Mouse (Mus musculus) intestine, embryonic 14.5 days (tissue): ENCODE results near the gene Ccpg1. TPM values are rescaled to one million over a fixed set of nuclear protein-coding genes. Genes with fewer than 3 reads are reported as not detected.

Experiments used
- ATAC-seq: fragments of 200-750 bp; cut with Nextera tagmentation; replicated peaks from 2 replicates; pipeline ENCODE4 v1.8.0; 2017; ENCODE audit warnings: low read depth, moderate number of reproducible peaks, moderate TSS enrichment, moderate library complexity; ENCODE audit not compliant: low FRiP score, low TSS enrichment
- DNase-seq: peaks from one replicate; pipeline ENCODE4 v3.0.0-alpha.2; 2018; ENCODE audit warnings: low spot score
- H3K27ac ChIP-seq: fragments of 300-500 bp; sonication (generic); 2 replicates; pipeline ENCODE4 v1.5.1; 2014; ENCODE audit warnings: low read depth, mild to moderate bottlenecking, control low read depth
- H3K27me3 ChIP-seq: fragments of 300-500 bp; sonication (generic); replicated peaks from 2 replicates; pipeline ENCODE4 v1.6.1; 2014; ENCODE audit warnings: low read length, control low read depth; ENCODE audit not compliant: control insufficient read depth, insufficient read depth
- H3K36me3 ChIP-seq: fragments of 300-500 bp; sonication (generic); 2 replicates; pipeline ENCODE4 v1.6.1; 2014; ENCODE audit warnings: low read length, control low read depth; ENCODE audit not compliant: control insufficient read depth, insufficient read depth
- H3K4me1 ChIP-seq: fragments of 300-500 bp; sonication (generic); replicated peaks from 2 replicates; pipeline ENCODE4 v1.6.1; 2014; ENCODE audit warnings: low read length, control low read depth, mixed read lengths; ENCODE audit not compliant: control insufficient read depth, insufficient read depth
- H3K4me2 ChIP-seq: fragments of 300-500 bp; sonication (generic); 2 replicates; pipeline ENCODE4 v1.6.1; 2014; ENCODE audit warnings: low read length
- H3K4me3 ChIP-seq: fragments of 300-500 bp; sonication (generic); 2 replicates; pipeline ENCODE4 v1.5.1; 2014; ENCODE audit warnings: low read depth, low read length, control low read depth, mixed read lengths
- H3K9ac ChIP-seq: fragments of 300-500 bp; sonication (generic); 2 replicates; pipeline ENCODE4 v1.6.1; 2014; ENCODE audit warnings: mild to moderate bottlenecking, low read length
- H3K9me3 ChIP-seq: fragments of 300-500 bp; sonication (generic); 2 replicates; pipeline ENCODE4 v1.6.1; 2016; ENCODE audit warnings: low read length, control low read depth; ENCODE audit not compliant: control insufficient read depth
- WGBS: fragments of 180-500 bp; shearing (Covaris S2); extraction: QIAGEN DNeasy Blood & Tissue Kit; methylation state at CpG from one replicate; pipeline ENCODE4 v1.1.7; 2014; 5-methylcytosine and 5-hydroxymethylcytosine counted together
- polyA plus RNA-seq: library from polyadenylated mRNA; unstranded; fragments of >200 nt; fragmentation: Nextera tagmentation; extraction: Ambion mirVana; gene quantifications from 2 replicates; pipeline ENCODE4 v1.2.1, GENCODE M21; 2014

Ccpg1 gene
- polyA plus RNA-seq, 1 experiment from 2014 or later = 21.8 TPM

DNA sequence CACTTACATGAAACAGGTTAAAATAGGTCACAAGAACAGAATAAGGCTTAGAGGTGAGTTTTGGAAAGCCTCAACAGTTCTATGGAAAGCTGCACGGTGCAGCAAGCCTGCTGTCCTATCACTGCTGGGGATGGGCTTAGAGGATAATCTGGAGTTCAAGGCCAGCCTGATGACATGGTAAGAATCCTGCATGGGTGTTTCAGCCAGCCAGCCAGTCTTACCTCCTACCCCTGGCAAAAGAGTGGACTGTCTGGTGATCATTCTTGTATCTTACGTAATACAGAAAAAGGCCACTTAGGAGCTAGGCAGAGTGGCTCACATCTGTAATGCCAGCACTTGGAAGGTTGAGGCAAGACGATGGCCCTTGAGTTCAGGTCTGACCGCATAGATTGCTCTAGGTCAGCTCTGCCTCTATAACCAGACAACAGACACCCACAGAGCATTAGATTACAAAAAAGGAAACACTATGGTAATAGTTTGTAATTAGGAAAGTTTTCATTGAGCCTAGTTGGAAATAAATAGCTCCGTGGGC lies 35.4 kb downstream of the Ccpg1 start:
- H3K9ac ChIP-seq = no peak overlapping the region
- H3K4me1 ChIP-seq = no peaks in the 10 kb centered on the region
- ATAC-seq = no peak
- 94% methylated on average over 5 of the region's 5 CpGs for WGBS
- peaks cover 49% of the 10 kb centered on the region for H3K36me3 ChIP-seq
- no peak overlapping the region for H3K4me3 ChIP-seq
- no peaks in the 10 kb centered on the region for H3K9me3 ChIP-seq
- H3K4me2 ChIP-seq = no peak overlapping the region
- no peak overlapping the region for H3K27ac ChIP-seq
- no peak for DNase-seq
- H3K27me3 ChIP-seq = no peaks in the 10 kb centered on the region

DNA sequence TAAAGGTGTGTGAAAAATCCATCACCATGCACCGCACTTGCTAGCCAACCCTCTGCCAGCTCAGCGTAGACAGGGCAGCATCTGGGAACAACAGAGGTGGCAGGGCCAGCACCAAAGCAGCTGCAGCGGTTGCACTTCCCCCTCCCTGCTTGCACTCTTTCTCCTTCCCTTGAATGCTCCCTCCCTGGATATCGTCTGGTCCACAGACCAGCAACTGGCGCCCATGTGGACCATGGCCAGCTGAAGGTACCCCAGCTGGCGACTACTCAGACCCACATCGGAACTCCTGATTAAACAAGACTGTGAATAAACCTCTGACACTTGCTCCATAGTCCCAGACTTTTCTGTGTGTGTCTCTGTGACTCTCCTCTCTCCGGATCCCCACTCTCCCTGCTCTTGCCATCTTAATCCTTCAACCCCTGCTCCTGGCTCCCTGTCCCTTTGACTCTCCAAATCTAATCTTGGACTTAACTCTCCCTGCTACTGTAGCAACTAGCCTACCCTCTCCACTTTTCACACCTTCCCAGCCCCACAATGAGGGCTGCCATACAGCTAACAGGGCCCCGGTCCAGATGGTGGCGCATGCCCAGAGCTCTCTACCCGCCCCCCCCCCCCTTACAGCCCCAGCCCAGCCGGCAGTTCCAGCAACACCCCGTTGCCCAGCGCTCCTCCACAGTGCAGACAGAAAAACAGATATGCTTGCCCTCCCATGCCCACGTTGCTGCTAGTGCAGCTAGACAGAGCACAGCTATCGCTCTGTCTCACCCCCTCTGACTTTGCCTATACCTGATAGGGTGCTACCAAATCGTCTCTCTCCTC lies 40.8 kb downstream of the Ccpg1 start:
- Histone ChIP-seq H3K9ac (0 out of 2 replicates have a peak overlapping the region, but pooled peaks have one; percentile 14), H3K9me3 (no peaks in the 10 kb centered on the region), H3K36me3 (peaks cover 23% of the 10 kb centered on the region), H3K4me2 (0 out of 2 replicates have a peak overlapping the region, but pooled peaks have one; percentile 11), H3K4me1 (no peaks in the 10 kb centered on the region), H3K27me3 (no peaks in the 10 kb centered on the region), H3K27ac (no peak overlapping the region), H3K4me3 (no peak overlapping the region)
- no peak for DNase-seq
- no peak for ATAC-seq
- 21% methylated on average over 17 of the region's 17 CpGs for WGBS

DNA sequence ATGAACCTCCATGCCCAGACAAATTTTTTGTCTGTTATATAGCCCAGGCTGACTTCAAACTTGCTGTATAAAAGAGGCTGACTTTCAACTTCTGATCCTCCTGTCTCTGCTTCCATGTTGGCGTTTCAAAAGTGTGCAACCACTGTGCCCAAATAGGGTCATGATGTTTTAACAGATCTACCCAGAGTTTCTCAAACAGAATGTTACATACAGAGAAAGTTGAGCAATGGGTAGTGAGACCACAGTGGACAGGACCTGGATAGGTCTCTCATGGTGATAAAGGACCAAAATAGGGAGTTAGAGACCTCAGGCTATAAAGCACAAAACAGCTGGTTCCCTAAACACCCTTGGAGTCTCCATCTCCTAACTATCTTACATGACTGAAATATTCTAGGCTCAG lies 45.2 kb downstream of the Ccpg1 start:
- 94% methylated on average over 1 of the region's 1 CpGs for WGBS
- no peak for ATAC-seq

DNA sequence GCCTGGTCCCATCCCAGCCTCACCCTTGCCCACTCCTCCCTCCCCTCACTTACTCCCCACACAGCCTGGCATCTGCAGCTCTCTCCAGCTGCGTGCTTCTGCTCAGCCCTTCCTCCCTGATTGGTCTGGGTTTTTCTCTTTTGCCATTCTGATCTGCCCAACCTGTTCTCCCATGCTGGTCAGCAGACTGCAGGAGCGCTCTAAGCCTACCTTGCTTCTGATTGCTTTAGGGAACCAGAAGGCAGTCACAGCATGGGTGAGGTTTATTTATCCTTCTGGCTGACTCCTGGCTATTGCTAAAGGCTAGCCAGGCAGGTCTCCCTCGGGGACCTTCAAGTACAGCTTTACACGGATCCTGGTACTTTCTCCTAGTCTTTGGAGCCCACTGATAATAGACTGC lies 46.2 kb downstream of the Ccpg1 start:
- 71% methylated on average over 4 of the region's 4 CpGs for WGBS
- Histone ChIP-seq H3K4me1 (no peaks in the 10 kb centered on the region), H3K27ac (no peak overlapping the region), H3K36me3 (peaks cover 38% of the 10 kb centered on the region), H3K4me2 (no peak overlapping the region), H3K9me3 (no peaks in the 10 kb centered on the region), H3K9ac (no peak overlapping the region), H3K27me3 (no peaks in the 10 kb centered on the region), H3K4me3 (no peak overlapping the region)
- no peak for DNase-seq
- ATAC-seq = no peak

More for the DNA sequence above, 45.2 kb downstream of the Ccpg1 start:
- DNase-seq = no peak
- no peak overlapping the region for H3K4me2 ChIP-seq
- no peaks in the 10 kb centered on the region for H3K4me1 ChIP-seq
- H3K27me3 ChIP-seq = no peaks in the 10 kb centered on the region
- no peak overlapping the region for H3K4me3 ChIP-seq
- no peak overlapping the region for H3K27ac ChIP-seq
- no peak overlapping the region for H3K9ac ChIP-seq
- no peaks in the 10 kb centered on the region for H3K9me3 ChIP-seq
- peaks cover 38% of the 10 kb centered on the region for H3K36me3 ChIP-seq

DNA sequence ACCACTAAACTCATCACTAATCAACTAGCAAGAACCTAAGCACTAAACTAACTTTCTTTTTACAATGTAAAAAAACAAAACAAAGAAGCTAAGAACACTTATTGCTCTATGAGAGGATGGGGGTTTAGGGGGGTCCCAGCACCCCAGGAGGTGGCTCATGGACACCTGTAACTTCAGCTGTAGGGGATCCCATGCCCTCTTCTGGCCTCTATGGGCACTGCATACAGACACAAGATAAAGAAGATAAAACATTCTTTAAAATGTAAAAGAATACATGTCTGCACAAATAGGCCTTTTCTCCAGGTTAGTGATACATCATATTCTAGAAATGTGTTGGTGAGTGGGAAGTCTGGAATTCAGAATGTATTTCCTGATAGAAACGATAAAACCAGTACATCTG lies 48.2 kb downstream of the Ccpg1 start:
- Histone ChIP-seq H3K9ac (no peak overlapping the region), H3K4me2 (no peak overlapping the region), H3K27me3 (no peaks in the 10 kb centered on the region), H3K36me3 (peaks cover 38% of the 10 kb centered on the region), H3K4me1 (no peaks in the 10 kb centered on the region), H3K27ac (no peak overlapping the region), H3K9me3 (no peaks in the 10 kb centered on the region), H3K4me3 (no peak overlapping the region)
- ATAC-seq = no peak
- DNase-seq = no peak
- WGBS = 100% methylated on average over 1 of the region's 1 CpGs

DNA sequence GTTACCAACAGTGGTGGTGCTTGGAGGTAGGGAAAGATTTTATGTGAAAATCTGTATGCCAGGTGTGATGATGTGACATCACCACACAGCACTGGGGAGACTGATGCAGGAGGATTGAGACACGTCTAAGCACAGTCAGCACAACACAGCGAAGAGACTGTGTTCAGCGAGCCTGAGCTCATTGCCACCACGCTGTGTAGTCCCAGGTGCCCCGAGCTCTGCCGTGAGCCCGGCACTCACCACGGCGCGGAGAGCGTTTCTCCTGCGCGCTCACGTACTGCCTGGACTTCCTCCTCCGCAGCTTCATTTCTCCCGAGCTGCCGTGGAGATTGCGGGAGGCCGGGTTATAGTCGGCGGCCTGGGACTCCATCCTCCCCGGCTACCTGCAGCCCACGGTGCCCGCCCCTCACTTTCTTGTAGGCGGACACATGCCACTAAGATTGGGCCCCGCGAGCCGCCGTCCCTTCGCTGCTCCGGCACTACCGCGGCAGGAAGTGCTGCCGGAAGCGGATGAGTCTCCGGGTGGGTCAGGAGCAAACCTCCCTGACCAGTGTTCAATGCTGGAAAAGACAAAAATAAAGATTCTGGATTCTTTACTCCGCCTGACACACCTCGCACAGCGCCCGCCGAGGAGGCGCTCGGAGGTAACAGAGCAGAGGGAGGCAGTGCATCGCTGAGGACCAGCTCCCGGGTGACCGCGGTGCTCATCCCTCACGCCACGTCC lies 54.2 kb downstream of the Ccpg1 start:
- Histone ChIP-seq H3K27ac (peak overlapping the region; percentile 65), H3K4me1 (peaks cover 8% of the 10 kb centered on the region), H3K4me2 (peak overlapping the region; percentile 93), H3K4me3 (peak overlapping the region; percentile 96), H3K36me3 (0 out of 2 replicates have a peak, but pooled peaks cover 1% of the 10 kb centered on the region), H3K9ac (peak overlapping the region; percentile 84), H3K27me3 (no peaks in the 10 kb centered on the region), H3K9me3 (no peaks in the 10 kb centered on the region)
- under 1% methylated on average over 49 of the region's 49 CpGs for WGBS
- ATAC-seq (peak; percentile 84), DNase-seq (peak; percentile 96)

DNA sequence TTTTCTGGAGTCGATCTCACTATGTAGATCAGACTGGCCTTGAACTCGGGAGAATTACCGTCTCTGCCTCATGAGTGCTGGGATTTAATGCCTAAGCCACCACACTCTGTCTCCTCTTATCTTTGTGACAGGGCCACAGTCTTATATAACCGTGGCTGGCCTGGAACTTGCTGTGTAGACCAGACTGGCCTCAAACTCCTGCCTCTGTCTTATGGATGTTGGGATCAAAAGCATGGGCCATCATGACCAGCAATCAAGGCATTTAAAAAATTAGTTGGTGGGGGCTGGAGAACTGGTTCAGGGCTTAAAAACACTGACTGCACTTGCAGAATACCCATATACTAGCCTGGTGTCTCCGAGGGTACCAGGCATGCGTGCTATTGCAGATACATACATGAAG lies 54.9 kb downstream of the Ccpg1 start, which contains the start of gene Pigb:
Gene Pigb, minus strand, starts transcription at position 299 of the 400 bp plus-strand sequence.
- H3K9me3 ChIP-seq = no peaks in the 10 kb centered on the region
- DNase-seq (no peak), ATAC-seq (no peak)
- peak within 1 kb of the TSS; percentile 65 for H3K27ac ChIP-seq
- H3K4me3 ChIP-seq = peak within 1 kb of the TSS; percentile 96
- 36% methylated on average over 6 of the region's 6 CpGs for WGBS
- peak within 1 kb of the TSS; percentile 93 for H3K4me2 ChIP-seq
- no peaks in the 10 kb centered on the region for H3K36me3 ChIP-seq
- peaks cover 11% of the 10 kb centered on the region for H3K4me1 ChIP-seq
- H3K9ac ChIP-seq = peak within 1 kb of the TSS; percentile 84
- no peaks in the 10 kb centered on the region for H3K27me3 ChIP-seq

DNA sequence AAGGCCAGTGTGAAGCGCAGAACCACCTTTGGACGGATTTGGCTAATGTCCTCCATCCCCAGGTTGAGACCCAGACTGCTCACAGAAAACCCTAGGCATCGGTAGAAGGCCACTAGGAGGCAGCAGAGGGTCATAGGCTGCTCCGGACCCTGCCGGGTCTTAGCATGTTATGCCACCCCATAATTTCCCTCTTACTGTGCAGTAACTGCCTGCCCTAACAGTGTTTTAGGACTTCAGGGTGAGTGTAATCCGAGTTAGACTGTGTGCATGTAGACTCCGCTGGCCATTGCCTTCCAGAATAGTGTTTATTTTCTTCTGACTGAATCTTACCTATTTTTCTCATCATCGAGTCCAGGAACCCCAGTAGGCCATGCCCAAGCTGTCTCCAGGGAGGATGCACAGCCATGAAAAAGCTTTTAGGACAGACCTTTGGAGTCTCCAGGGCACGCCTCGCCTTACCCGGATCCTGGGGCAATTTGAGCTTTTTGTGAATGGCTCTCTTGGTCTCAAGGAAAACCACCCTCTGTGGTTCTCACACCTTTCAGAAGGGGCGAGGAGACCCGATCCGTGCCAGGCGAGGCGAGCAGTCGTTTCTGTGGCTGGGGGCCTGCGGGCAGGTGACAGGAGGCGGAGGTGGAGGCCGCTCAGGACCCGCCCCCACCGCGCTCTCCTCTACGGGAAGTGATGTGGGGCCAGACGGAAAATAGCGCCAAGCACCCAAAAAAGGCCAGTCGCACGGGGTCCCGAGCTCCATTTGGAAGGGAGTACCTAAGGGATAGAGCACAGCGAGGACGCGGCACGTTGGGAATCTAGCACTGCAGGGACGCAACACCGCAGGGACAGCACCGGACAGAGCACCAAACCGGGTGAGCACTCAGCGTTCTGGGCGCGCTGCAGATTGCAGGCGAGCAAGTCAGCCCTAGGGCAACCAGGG lies 59.2 kb downstream of the Ccpg1 start, which contains the start of gene Rab27a:
Gene Rab27a, plus strand, starts transcription at position 709 of the 934 bp plus-strand sequence.
- H3K9ac ChIP-seq = peak within 1 kb of the TSS; percentile 51
- ATAC-seq = peak; percentile 67
- peak within 1 kb of the TSS; percentile 46 for H3K4me3 ChIP-seq
- H3K36me3 ChIP-seq = no peaks in the 10 kb centered on the region
- peak within 1 kb of the TSS; percentile 97 for H3K4me2 ChIP-seq
- no peaks in the 10 kb centered on the region for H3K27me3 ChIP-seq
- under 1% methylated on average over 41 of the region's 41 CpGs for whole genome bisulfite sequencing
- H3K27ac ChIP-seq = no peak within 1 kb of the TSS
- H3K4me1 ChIP-seq = peaks cover 14% of the 10 kb centered on the region
- DNase-seq = peak; percentile 92
- H3K9me3 ChIP-seq = no peaks in the 10 kb centered on the region
